Mouse (Mus musculus) ES-Bruce4 (cell line): ENCODE data around the gene Cdkl2. TPM values are rescaled to one million over a fixed set of nuclear protein-coding genes. Genes with fewer than 3 reads are reported as not detected.
A peak's percentile ranks its signal among the peaks of the same experiment; 100 is the strongest.

ENCODE experiments used
- H3K27ac ChIP-seq: 2 replicates; pipeline ENCODE4 v1.5.1; 2012; ENCODE audit warnings: low read length, inconsistent platforms; ENCODE audit not compliant: insufficient read depth
- H3K27me3 ChIP-seq: 2 replicates; pipeline ENCODE4 v1.6.1; 2012; ENCODE audit warnings: mild to moderate bottlenecking, low read length, inconsistent platforms; ENCODE audit not compliant: control insufficient read depth, poor library complexity, insufficient read depth, severe bottlenecking
- H3K36me3 ChIP-seq: 2 replicates; pipeline ENCODE4 v1.6.1; 2012; ENCODE audit warnings: inconsistent platforms, mild to moderate bottlenecking, low read length, moderate library complexity; ENCODE audit not compliant: control insufficient read depth, poor library complexity, insufficient read depth, severe bottlenecking
- H3K4me1 ChIP-seq: one replicate; pipeline ENCODE4 v1.8.1; 2011; ENCODE audit warnings: low read length; ENCODE audit not compliant: control insufficient read depth, insufficient read depth
- H3K4me3 ChIP-seq: 2 replicates; pipeline ENCODE4 v1.5.1; 2011; ENCODE audit warnings: low read depth, mild to moderate bottlenecking, low read length
- H3K9ac ChIP-seq: 2 replicates; pipeline ENCODE4 v1.6.1; 2012; ENCODE audit warnings: low read depth, mild to moderate bottlenecking, inconsistent platforms; ENCODE audit not compliant: poor library complexity, severe bottlenecking
- H3K9me3 ChIP-seq: replicated peaks from 2 replicates; pipeline ENCODE4 v1.6.1; 2012; ENCODE audit warnings: mild to moderate bottlenecking, low read length, inconsistent platforms; ENCODE audit not compliant: control insufficient read depth, poor library complexity, insufficient read depth, severe bottlenecking
- CTCF ChIP-seq: IDR thresholded peaks from one replicate; pipeline ENCODE4 v1.8.1; 2011; ENCODE audit warnings: low read depth, low read length
- EP300 ChIP-seq: IDR thresholded peaks from 2 replicates; pipeline ENCODE4 v1.6.1; 2011; ENCODE audit warnings: low read depth, low read length; ENCODE audit not compliant: insufficient read depth
- POLR2A ChIP-seq: IDR thresholded peaks from one replicate; pipeline ENCODE4 v1.8.1; 2011; ENCODE audit warnings: low read length; ENCODE audit not compliant: insufficient read depth
- polyA plus RNA-seq: library from polyadenylated mRNA; stranded (reverse); fragments of >200 nt; gene quantifications from 2 replicates; pipeline ENCODE4 v1.2.4, GENCODE M21; 2011; ENCODE audit warnings: low read depth; ENCODE audit not compliant: missing spikeins, insufficient read depth, insufficient read length

Cdkl2 gene
- polyA plus RNA-seq, 1 experiment: 5.2 TPM

GRCm38 (mm10) chr5:92011756-92012155, 31.9 kb downstream of the Cdkl2 start:
- H3K36me3 ChIP-seq: no peaks in the 10 kb centered on the region
- no peaks in the 10 kb centered on the region for H3K27me3 ChIP-seq
- no peak overlapping the region for H3K27ac ChIP-seq
- no peak for TF ChIP-seq EP300
- TF ChIP-seq CTCF: no peak
- TF ChIP-seq POLR2A: no peak
- H3K9ac ChIP-seq: no peak overlapping the region
- no peak overlapping the region for H3K4me3 ChIP-seq
- H3K4me1 ChIP-seq: no peaks in the 10 kb centered on the region
- H3K9me3 ChIP-seq: no peaks in the 10 kb centered on the region

- Histone ChIP-seq H3K4me1 (no peaks in the 10 kb centered on the region), H3K36me3 (no peaks in the 10 kb centered on the region), H3K4me3 (no peak overlapping the region), H3K9me3 (no peaks in the 10 kb centered on the region), H3K9ac (no peak overlapping the region), H3K27ac (no peak overlapping the region), H3K27me3 (no peaks in the 10 kb centered on the region)
- no peak for TF ChIP-seq POLR2A
- TF ChIP-seq EP300: no peak
- no peak for TF ChIP-seq CTCF
Observed at GRCm38 (mm10) chr5:92009827-92010226, 33.9 kb downstream of the Cdkl2 start.

- Histone ChIP-seq H3K9me3 (peaks cover 8% of the 10 kb centered on the region), H3K27me3 (no peaks in the 10 kb centered on the region), H3K27ac (no peak overlapping the region), H3K9ac (no peak overlapping the region), H3K4me3 (no peak overlapping the region), H3K36me3 (no peaks in the 10 kb centered on the region), H3K4me1 (no peaks in the 10 kb centered on the region)
- TF ChIP-seq CTCF: no peak
- TF ChIP-seq POLR2A: no peak
- TF ChIP-seq EP300: no peak
Observed at GRCm38 (mm10) chr5:92003011-92003410, 40.7 kb downstream of the Cdkl2 start.

- TF ChIP-seq CTCF (no peak), POLR2A (no peak), EP300 (no peak)
- no peaks in the 10 kb centered on the region for H3K4me1 ChIP-seq
Observed at GRCm38 (mm10) chr5:92000770-92001169, 42.9 kb downstream of the Cdkl2 start.

GRCm38 (mm10) chr5:91994546-91994945, 49.1 kb downstream of the Cdkl2 start:
- H3K9me3 ChIP-seq: peaks cover 8% of the 10 kb centered on the region
- peak overlapping the region; percentile 26 for H3K9ac ChIP-seq
- TF ChIP-seq CTCF: no peak
- TF ChIP-seq POLR2A: no peak
- TF ChIP-seq EP300: no peak
- H3K27ac ChIP-seq: peak overlapping the region; percentile 8; the same call in 1 of the 2 replicates
- H3K36me3 ChIP-seq: no peaks in the 10 kb centered on the region
- no peaks in the 10 kb centered on the region for H3K27me3 ChIP-seq
- peak overlapping the region; percentile 25; the same call in 1 of the 2 replicates for H3K4me3 ChIP-seq
- no peaks in the 10 kb centered on the region for H3K4me1 ChIP-seq

More at GRCm38 (mm10) chr5:92000770-92001169, 42.9 kb downstream of the Cdkl2 start:
- Histone ChIP-seq H3K27ac (no peak overlapping the region), H3K27me3 (no peaks in the 10 kb centered on the region), H3K4me3 (no peak overlapping the region), H3K36me3 (no peaks in the 10 kb centered on the region), H3K9ac (no peak overlapping the region), H3K9me3 (peaks cover 8% of the 10 kb centered on the region)

GRCm38 (mm10) chr5:91993061-91993460, 50.6 kb downstream of the Cdkl2 start:
- H3K9me3 ChIP-seq: no peaks in the 10 kb centered on the region; the same call in 1 of the 2 replicates
- H3K9ac ChIP-seq: no peak overlapping the region
- H3K36me3 ChIP-seq: no peaks in the 10 kb centered on the region
- H3K4me1 ChIP-seq: no peaks in the 10 kb centered on the region
- no peak overlapping the region for H3K27ac ChIP-seq
- TF ChIP-seq EP300 (no peak), POLR2A (no peak)
- no peak overlapping the region for H3K4me3 ChIP-seq
- H3K27me3 ChIP-seq: no peaks in the 10 kb centered on the region
